Mouse (Mus musculus): Measurements from ENCODE around the gene Card11. TPM values are rescaled to one million over a fixed set of nuclear protein-coding genes. Genes with fewer than 3 reads are reported as not detected.
A peak's percentile ranks its signal among the peaks of the same experiment; 100 is the strongest.

Gene Card11
- total RNA-seq, 4 experiments from 2014 or later = 0.25 to 2.0 (median 0.85) TPM

GRCm38 (mm10) chr5:140992093-140993070 is 8.0 kb downstream of the Card11 start:
- DNase-seq (ENCODE audit: low spot score in 2 of 2) = no peak

GRCm38 (mm10) chr5:140985311-140986050 is 14.9 kb downstream of the Card11 start:
- no peak for DNase-seq (ENCODE audit: low spot score in 2 of 2)

- DNase-seq (ENCODE audit: low spot score in 2 of 2) = no peak
Measured at GRCm38 (mm10) chr5:140981370-140981805, 19.0 kb downstream of the Card11 start.

- no peak for DNase-seq (ENCODE audit: low spot score in 2 of 2)
Measured at GRCm38 (mm10) chr5:140980783-140981182, 19.6 kb downstream of the Card11 start.

- DNase-seq (ENCODE audit: low spot score in 2 of 2) = no peak
Measured at GRCm38 (mm10) chr5:140980051-140980450, 20.3 kb downstream of the Card11 start.

- DNase-seq (ENCODE audit: low spot score in 2 of 2) = peak; percentile 24 to 61
Measured at GRCm38 (mm10) chr5:140962945-140963344, 37.4 kb downstream of the Card11 start.

GRCm38 (mm10) chr5:140960732-140961131 is 39.6 kb downstream of the Card11 start:
- DNase-seq (ENCODE audit: low spot score in 2 of 2) = no peak

GRCm38 (mm10) chr5:140959160-140959559 is 41.2 kb downstream of the Card11 start:
- peak; percentile 50 to 68 for DNase-seq (ENCODE audit: low spot score in 2 of 2)

GRCm38 (mm10) chr5:140957106-140957505 is 43.3 kb downstream of the Card11 start:
- DNase-seq (ENCODE audit: low spot score in 2 of 2) = no peak

GRCm38 (mm10) chr5:140955666-140956065 is 44.7 kb downstream of the Card11 start:
- peak; percentile 25 to 35 for DNase-seq (ENCODE audit: low spot score in 2 of 2)

- DNase-seq (ENCODE audit: low spot score in 2 of 2) = no peak
Measured at GRCm38 (mm10) chr5:140951801-140952200, 48.6 kb downstream of the Card11 start.

GRCm38 (mm10) chr5:140948009-140948408 is 52.4 kb downstream of the Card11 start:
- DNase-seq (ENCODE audit: low spot score in 2 of 2) = peak; percentile 52 to 63

- DNase-seq (ENCODE audit: low spot score in 2 of 2) = no peak
Measured at GRCm38 (mm10) chr5:140946034-140946433, 54.3 kb downstream of the Card11 start.

GRCm38 (mm10) chr5:140944382-140945125 is 55.8 kb downstream of the Card11 start:
- no peak for DNase-seq (ENCODE audit: low spot score in 2 of 2)

- peak; percentile 63 to 65 for DNase-seq (ENCODE audit: low spot score in 2 of 2)
Measured at GRCm38 (mm10) chr5:140940923-140941491, 59.4 kb downstream of the Card11 start.

GRCm38 (mm10) chr5:140940257-140940922 is 60.0 kb downstream of the Card11 start:
- DNase-seq (ENCODE audit: low spot score in 2 of 2) = peak in 1 of 2 experiments; percentile 37

GRCm38 (mm10) chr5:140936816-140937215 is 63.6 kb downstream of the Card11 start:
- no peak for DNase-seq (ENCODE audit: low spot score in 2 of 2)

- DNase-seq (ENCODE audit: low spot score in 2 of 2) = no peak
Measured at GRCm38 (mm10) chr5:140935848-140936247, 64.5 kb downstream of the Card11 start.

GRCm38 (mm10) chr5:140934639-140935315 is 65.6 kb downstream of the Card11 start:
- DNase-seq (ENCODE audit: low spot score in 2 of 2) = no peak
